Mouse (Mus musculus) heart, postnatal 0 days (tissue): Measurements from ENCODE around the gene 4930568D16Rik. TPM values are rescaled to one million over a fixed set of nuclear protein-coding genes. Genes with fewer than 3 reads are reported as not detected.

Experiments
- ATAC-seq: fragments of 200-750 bp; cut with Nextera tagmentation; 2 replicates; pipeline ENCODE4 v1.8.0; 2017; ENCODE audit warnings: low read depth, moderate number of reproducible peaks, moderate library complexity; ENCODE audit not compliant: insufficient read depth
- DNase-seq: peaks from one replicate; pipeline ENCODE4 v3.0.0-alpha.2; 2016; ENCODE audit warnings: low spot score
- H3K27ac ChIP-seq: fragments of 300-500 bp; sonication (generic); 2 replicates; pipeline ENCODE4 v1.5.1; 2014; ENCODE audit warnings: low read depth, mild to moderate bottlenecking
- H3K27me3 ChIP-seq: fragments of 300-500 bp; sonication (generic); 2 replicates; pipeline ENCODE4 v1.6.1; 2014; ENCODE audit warnings: low read length, mixed read lengths; ENCODE audit not compliant: control insufficient read depth, insufficient read depth
- H3K36me3 ChIP-seq: fragments of 300-500 bp; sonication (generic); replicated peaks from 2 replicates; pipeline ENCODE4 v1.6.1; 2014; ENCODE audit warnings: low read length, mixed read lengths; ENCODE audit not compliant: control insufficient read depth, insufficient read depth
- H3K4me1 ChIP-seq: fragments of 300-500 bp; sonication (generic); 2 replicates; pipeline ENCODE4 v1.6.1; 2014; ENCODE audit warnings: antibody characterized with exemption; ENCODE audit not compliant: control insufficient read depth, insufficient read depth
- H3K4me2 ChIP-seq: fragments of 300-500 bp; sonication (generic); 2 replicates; pipeline ENCODE4 v1.6.1; 2014; ENCODE audit warnings: low read depth, mild to moderate bottlenecking, low read length, moderate library complexity
- H3K4me3 ChIP-seq: fragments of 300-500 bp; sonication (generic); 2 replicates; pipeline ENCODE4 v1.5.1; 2014; ENCODE audit warnings: low read depth, low read length
- H3K9ac ChIP-seq: fragments of 300-500 bp; sonication (generic); replicated peaks from 2 replicates; pipeline ENCODE4 v1.6.1; 2014; ENCODE audit warnings: low read depth, low read length, mixed read lengths
- H3K9me3 ChIP-seq: fragments of 300-500 bp; sonication (generic); replicated peaks from 2 replicates; pipeline ENCODE4 v1.6.1; 2016; ENCODE audit warnings: low read length; ENCODE audit not compliant: control insufficient read depth
- CTCF ChIP-seq: IDR thresholded peaks from 2 replicates; pipeline ENCODE4 v1.5.1; 2016; ENCODE audit warnings: antibody characterized with exemption, control low read depth, low read depth
- EP300 ChIP-seq: IDR thresholded peaks from 2 replicates; pipeline ENCODE4 v1.6.1; 2016; ENCODE audit warnings: antibody characterized with exemption, low read depth
- WGBS: fragments of 180-500 bp; shearing (Covaris S2); extraction: QIAGEN DNeasy Blood & Tissue Kit; methylation state at CpG from one replicate; pipeline ENCODE4 v1.1.7; 2014; 5-methylcytosine and 5-hydroxymethylcytosine counted together
- polyA plus RNA-seq: library from polyadenylated mRNA; unstranded; fragments of >200 nt; fragmentation: Nextera tagmentation; extraction: Ambion mirVana; gene quantifications from 2 replicates; pipeline ENCODE4 v1.2.1, GENCODE M21; 2015
- total RNA-seq: library from RNA; depleted of rRNA; stranded (reverse); fragments of >200 nt; gene quantifications from 2 replicates; pipeline ENCODE4 v1.2.3, GENCODE M21; 2014; ENCODE audit warnings: low replicate concordance

The 4930568D16Rik gene
- total and polyA plus RNA-seq, 2 experiments from 2014 or later = not detected

GRCm38 (mm10) chr2:35327583-35327982 is 39.9 kb downstream of the 4930568D16Rik start:
- Histone ChIP-seq H3K4me2 (peak overlapping the region; percentile 18; the same call in 1 of the 2 replicates), H3K4me1 (peaks cover 32% of the 10 kb centered on the region)
- 50% methylated on average over 10 of the region's 10 CpGs for WGBS

GRCm38 (mm10) chr2:35326931-35327330 is 40.6 kb downstream of the 4930568D16Rik start:
- WGBS = 65% methylated on average over 1 of the region's 1 CpGs
- DNase-seq = no peak
- no peak overlapping the region for H3K27ac ChIP-seq

More at GRCm38 (mm10) chr2:35327583-35327982, 39.9 kb downstream of the 4930568D16Rik start:
- Histone ChIP-seq H3K27me3 (no peaks in the 10 kb centered on the region), H3K4me3 (no peak overlapping the region), H3K27ac (0 out of 2 replicates have a peak overlapping the region, but pooled peaks have one; percentile 22), H3K9me3 (no peaks in the 10 kb centered on the region), H3K9ac (no peak overlapping the region), H3K36me3 (0 out of 2 replicates have a peak, but pooled peaks cover 4% of the 10 kb centered on the region)
- ATAC-seq = no peak
- no peak for TF ChIP-seq CTCF
- no peak for TF ChIP-seq EP300
- no peak for DNase-seq

DNA sequence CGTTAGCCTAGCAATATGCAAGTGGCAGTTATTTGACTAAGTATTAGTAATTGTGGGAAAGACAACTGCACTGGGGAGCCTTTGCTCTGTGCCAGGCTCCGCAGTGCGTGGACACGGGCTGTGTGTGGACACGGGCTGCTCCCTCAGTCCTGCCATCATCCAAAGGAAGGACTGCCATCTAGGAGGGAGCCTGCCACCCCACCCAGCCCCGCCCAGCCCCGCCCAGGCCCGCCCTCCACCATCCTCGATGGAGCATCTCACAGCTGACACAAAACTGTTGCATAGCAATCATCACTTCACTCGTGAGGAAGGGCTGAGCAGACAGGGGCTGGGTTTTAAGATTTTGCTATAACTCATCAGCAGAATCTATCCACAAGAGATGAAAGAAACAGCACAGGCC is 41.6 kb downstream of the 4930568D16Rik start:
- Histone ChIP-seq H3K27me3 (no peaks in the 10 kb centered on the region), H3K36me3 (peaks cover 11% of the 10 kb centered on the region), H3K27ac (no peak overlapping the region), H3K4me3 (no peak overlapping the region), H3K9ac (no peak overlapping the region), H3K9me3 (no peaks in the 10 kb centered on the region), H3K4me2 (no peak overlapping the region), H3K4me1 (peaks cover 43% of the 10 kb centered on the region)
- ATAC-seq = no peak
- 74% methylated on average over 10 of the region's 10 CpGs for WGBS
- no peak for DNase-seq
- TF ChIP-seq EP300 (no peak), CTCF (no peak)

More at GRCm38 (mm10) chr2:35326931-35327330, 40.6 kb downstream of the 4930568D16Rik start:
- ATAC-seq = no peak
- H3K27me3 ChIP-seq = no peaks in the 10 kb centered on the region
- TF ChIP-seq CTCF = no peak
- TF ChIP-seq EP300 = no peak
- peaks cover 33% of the 10 kb centered on the region for H3K4me1 ChIP-seq
- no peaks in the 10 kb centered on the region for H3K9me3 ChIP-seq
- H3K36me3 ChIP-seq = 0 out of 2 replicates have a peak, but pooled peaks cover 4% of the 10 kb centered on the region
- no peak overlapping the region for H3K4me2 ChIP-seq
- no peak overlapping the region for H3K4me3 ChIP-seq
- H3K9ac ChIP-seq = no peak overlapping the region

GRCm38 (mm10) chr2:35322404-35323164 is 44.9 kb downstream of the 4930568D16Rik start:
- Histone ChIP-seq H3K27ac (peak overlapping the region; percentile 79), H3K9ac (no peak overlapping the region)
- WGBS = 24% methylated on average over 10 of the region's 10 CpGs

DNA sequence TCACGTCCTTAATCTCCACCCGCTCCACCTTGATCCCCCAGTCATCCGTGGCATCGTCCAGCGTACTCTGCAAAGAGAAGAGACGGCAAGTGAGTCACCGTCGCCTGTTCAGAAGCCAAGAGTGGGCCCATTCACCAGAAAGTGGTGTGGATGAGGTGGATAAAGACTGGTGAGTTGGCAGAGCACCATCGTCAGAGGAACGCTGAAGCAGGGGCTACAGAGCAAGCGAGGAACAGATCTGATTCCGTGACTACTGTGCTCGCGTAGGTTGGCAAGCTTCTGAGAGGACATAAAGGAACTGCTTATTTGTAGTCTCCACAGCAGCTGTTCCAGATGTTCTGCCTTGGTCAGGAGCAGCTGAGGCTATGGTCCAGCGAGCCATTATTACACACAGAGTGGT is 47.1 kb downstream of the 4930568D16Rik start:
- Histone ChIP-seq H3K27ac (no peak overlapping the region), H3K36me3 (peaks cover 51% of the 10 kb centered on the region), H3K4me1 (peaks cover 48% of the 10 kb centered on the region), H3K27me3 (no peaks in the 10 kb centered on the region), H3K9me3 (no peaks in the 10 kb centered on the region), H3K9ac (no peak overlapping the region), H3K4me3 (no peak overlapping the region), H3K4me2 (no peak overlapping the region)
- DNase-seq (no peak), ATAC-seq (no peak)
- TF ChIP-seq CTCF = no peak
- no peak for TF ChIP-seq EP300
- WGBS = 94% methylated on average over 15 of the region's 15 CpGs

More at GRCm38 (mm10) chr2:35322404-35323164, 44.9 kb downstream of the 4930568D16Rik start:
- TF ChIP-seq EP300 = peak; percentile 75; the same call in 1 of the 2 replicates
- no peak for TF ChIP-seq CTCF
- Histone ChIP-seq H3K4me1 (peaks cover 44% of the 10 kb centered on the region), H3K36me3 (peaks cover 35% of the 10 kb centered on the region), H3K27me3 (no peaks in the 10 kb centered on the region), H3K4me2 (peak overlapping the region; percentile 30; the same call in 1 of the 2 replicates), H3K4me3 (no peak overlapping the region), H3K9me3 (no peaks in the 10 kb centered on the region)
- peak; percentile 86 for DNase-seq
- peak; percentile 94 for ATAC-seq
